Mouse (Mus musculus) stomach, postnatal 0 days (tissue): Measurements from ENCODE around the gene Nln.

Source experiments
- CTCF ChIP-seq: IDR thresholded peaks from 2 replicates; pipeline ENCODE4 v1.5.1; 2016; ENCODE audit warnings: antibody characterized with exemption, low read depth, mild to moderate bottlenecking, moderate library complexity
- EP300 ChIP-seq: optimal IDR thresholded peaks from 2 replicates; pipeline ENCODE3; 2016; ENCODE audit warnings: antibody characterized with exemption

GRCm38 (mm10) chr13:104082504-104082903, 26.9 kb downstream of the Nln start:
- TF ChIP-seq CTCF (no peak), EP300 (no peak)
